Mouse (Mus musculus) lung, adult 2 months (tissue): ENCODE measurements around the gene Rhot2.

Experiments
- CTCF ChIP-seq: fragments of 200-500 bp; IDR thresholded peaks from 2 replicates; pipeline ENCODE4 v1.5.1; 2011; ENCODE audit warnings: mild to moderate bottlenecking, low read length, control low read depth; ENCODE audit not compliant: insufficient read depth
- POLR2A ChIP-seq: fragments of 200-500 bp; IDR thresholded peaks from 2 replicates; pipeline ENCODE4 v1.6.1; 2011; ENCODE audit warnings: low read depth, mild to moderate bottlenecking, control low read depth, low read length, borderline replicate concordance; ENCODE audit errors: extremely low read depth

- TF ChIP-seq CTCF (no peak), POLR2A (no peak)
Measured at GRCm38 (mm10) chr17:25806507-25806906, 38.1 kb downstream of the Rhot2 start.
